Mouse (Mus musculus) stomach, postnatal 0 days (tissue): Measurements from ENCODE around the gene Frmd4b.

Experiments used
- CTCF ChIP-seq: IDR thresholded peaks from 2 replicates; pipeline ENCODE4 v1.5.1; 2016; ENCODE audit warnings: antibody characterized with exemption, low read depth, mild to moderate bottlenecking, moderate library complexity
- EP300 ChIP-seq: optimal IDR thresholded peaks from 2 replicates; pipeline ENCODE3; 2016; ENCODE audit warnings: antibody characterized with exemption

DNA sequence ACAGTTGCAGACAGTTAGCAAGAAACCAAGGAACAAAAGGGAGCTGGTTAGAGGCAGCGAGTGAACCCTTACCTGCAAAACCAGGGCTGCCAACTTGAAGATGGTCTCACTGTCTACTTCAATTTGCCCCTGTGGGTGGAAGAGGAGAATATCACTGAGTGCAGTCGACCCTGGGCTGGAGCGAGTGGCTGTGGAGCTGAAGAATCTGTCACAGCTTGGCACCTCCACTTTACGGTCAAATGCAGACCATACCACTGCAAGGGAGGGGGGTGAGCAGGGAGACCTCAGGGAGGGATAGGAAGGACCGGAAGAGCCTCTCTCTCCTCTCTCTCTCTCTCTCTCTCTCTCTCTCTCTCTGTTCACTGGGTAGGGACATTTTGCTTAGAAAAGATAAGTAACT, 263.4 kb downstream of the Frmd4b start:
- no peak for TF ChIP-seq CTCF
- no peak for TF ChIP-seq EP300
